Mouse (Mus musculus): ENCODE results near the gene Mpzl2.

DNA sequence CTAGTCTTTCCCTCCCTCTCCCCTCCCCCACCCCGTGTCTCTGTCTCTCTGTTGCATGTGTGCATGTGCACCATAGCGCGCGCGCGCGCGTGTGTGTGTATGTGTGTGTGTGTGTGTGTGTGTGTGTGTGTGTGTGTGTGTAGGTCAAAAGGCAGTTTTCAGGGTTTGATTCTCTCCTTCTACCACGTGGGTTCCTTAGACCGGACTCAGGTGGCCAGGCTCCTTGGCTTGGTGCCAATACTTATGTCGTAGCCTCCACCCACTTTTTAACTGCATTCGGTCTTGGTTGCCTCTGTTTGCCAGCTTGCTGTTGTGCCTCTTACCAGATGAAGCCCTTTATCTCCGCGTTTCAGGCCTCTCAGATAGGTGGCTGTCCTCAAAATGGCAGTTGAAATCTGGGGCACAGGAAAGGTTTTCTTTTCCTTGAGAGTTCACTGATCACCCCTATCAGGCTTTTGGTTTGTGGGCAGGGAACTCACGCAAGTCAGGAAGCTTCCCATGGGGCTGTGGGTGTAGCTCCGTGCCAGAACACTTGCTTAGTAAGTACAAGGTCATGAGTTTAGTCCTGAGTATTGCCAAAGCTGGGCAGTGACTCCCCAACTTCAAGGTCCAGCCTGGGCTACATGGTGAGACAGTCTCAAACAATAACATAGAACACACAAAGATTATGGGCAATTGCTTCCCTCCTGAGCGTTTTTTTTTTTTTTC is 1.7 kb downstream of the Mpzl2 start:
- TF ChIP-seq CTCF (IDR thresholded peaks at IDR 0.05; ENCODE audit: extremely low read depth, insufficient read depth, low read length) (no peak), POLR2A (IDR thresholded peaks at IDR 0.05; ENCODE audit: extremely low read depth, insufficient read depth, low read length) (no peak)
